Mouse (Mus musculus) midbrain, embryonic 12.5 days (tissue): ENCODE results near the gene Mrfap1. TPM values are rescaled to one million over a fixed set of nuclear protein-coding genes. Genes with fewer than 3 reads are reported as not detected.

Source experiments
- ATAC-seq: fragments of 200-750 bp; cut with Nextera tagmentation; 2 replicates; pipeline ENCODE4 v1.8.0; 2017; ENCODE audit warnings: low read depth, moderate TSS enrichment, moderate library complexity; ENCODE audit not compliant: low FRiP score
- H3K27ac ChIP-seq: fragments of 300-500 bp; sonication (generic); replicated peaks from 2 replicates; pipeline ENCODE4 v1.5.1; 2016; ENCODE audit warnings: mild to moderate bottlenecking
- H3K27me3 ChIP-seq: fragments of 300-500 bp; sonication (generic); 2 replicates; pipeline ENCODE4 v1.6.1; 2016; ENCODE audit warnings: mild to moderate bottlenecking
- H3K36me3 ChIP-seq: fragments of 300-500 bp; sonication (generic); 2 replicates; pipeline ENCODE4 v1.6.1; 2016
- H3K4me1 ChIP-seq: fragments of 300-500 bp; sonication (generic); 2 replicates; pipeline ENCODE4 v1.6.1; 2016
- H3K4me2 ChIP-seq: fragments of 300-500 bp; sonication (generic); replicated peaks from 2 replicates; pipeline ENCODE4 v1.6.1; 2016; ENCODE audit warnings: mild to moderate bottlenecking, moderate library complexity
- H3K4me3 ChIP-seq: fragments of 300-500 bp; sonication (generic); 2 replicates; pipeline ENCODE4 v1.5.1; 2016; ENCODE audit warnings: mild to moderate bottlenecking
- H3K9ac ChIP-seq: fragments of 300-500 bp; sonication (generic); replicated peaks from 2 replicates; pipeline ENCODE4 v1.6.1; 2016; ENCODE audit warnings: mild to moderate bottlenecking, moderate library complexity
- H3K9me3 ChIP-seq: fragments of 300-500 bp; sonication (generic); 2 replicates; pipeline ENCODE4 v1.6.1; 2016; ENCODE audit warnings: mild to moderate bottlenecking
- WGBS: fragments of 180-500 bp; shearing (Covaris S2); methylation state at CpG from one replicate; pipeline ENCODE4 v1.1.7; 2016; 5-methylcytosine and 5-hydroxymethylcytosine counted together
- polyA plus RNA-seq: library from polyadenylated mRNA; unstranded; fragments of >200 nt; fragmentation: Nextera tagmentation; extraction: Ambion mirVana; gene quantifications from 2 replicates; pipeline ENCODE4 v1.2.1, GENCODE M21; 2016

Mrfap1 gene
- polyA plus RNA-seq, 1 experiment from 2014 or later = 455 TPM

DNA sequence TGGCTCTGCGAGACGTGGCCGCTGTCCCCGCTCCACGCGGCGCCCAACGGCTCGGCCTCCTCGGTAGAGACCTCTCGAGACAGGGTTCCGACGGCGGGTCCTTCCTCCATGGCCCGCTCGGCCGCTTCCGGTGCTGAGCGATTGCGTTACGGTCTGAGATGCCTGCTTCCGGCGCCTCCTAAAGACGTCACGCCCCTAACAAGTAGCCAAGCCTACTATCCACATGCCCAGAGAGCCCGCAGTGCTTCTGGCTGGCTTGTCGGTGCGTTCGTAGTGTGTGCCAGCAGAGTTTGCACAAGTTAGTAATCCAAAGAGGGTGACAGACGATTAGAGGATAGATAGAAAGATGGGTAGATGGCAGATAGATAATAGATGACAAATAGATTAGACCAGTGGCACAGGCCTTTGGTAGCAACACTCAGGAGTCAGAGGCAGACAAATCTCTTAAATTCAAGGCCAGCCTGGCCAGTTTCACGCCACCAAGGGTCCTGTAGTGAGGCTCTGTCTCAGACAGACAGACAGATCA is 48.0 kb downstream of the Mrfap1 start, which contains the start of gene Bloc1s4:
TSS of gene Bloc1s4 (minus strand) at position 115 of the 526 bp plus-strand sequence.
- Histone ChIP-seq H3K9me3 (no peaks in the 10 kb centered on the region), H3K4me1 (peaks cover 20% of the 10 kb centered on the region), H3K27ac (0 out of 2 replicates have a peak within 1 kb of the TSS, but pooled peaks have one; percentile 12), H3K27me3 (peaks cover 11% of the 10 kb centered on the region), H3K4me2 (peak within 1 kb of the TSS; percentile 99), H3K36me3 (no peaks in the 10 kb centered on the region), H3K9ac (peak within 1 kb of the TSS; percentile 87), H3K4me3 (peak within 1 kb of the TSS; percentile 75)
- peak; percentile 92 for ATAC-seq
- WGBS = 4% methylated on average over 31 of the region's 31 CpGs

DNA sequence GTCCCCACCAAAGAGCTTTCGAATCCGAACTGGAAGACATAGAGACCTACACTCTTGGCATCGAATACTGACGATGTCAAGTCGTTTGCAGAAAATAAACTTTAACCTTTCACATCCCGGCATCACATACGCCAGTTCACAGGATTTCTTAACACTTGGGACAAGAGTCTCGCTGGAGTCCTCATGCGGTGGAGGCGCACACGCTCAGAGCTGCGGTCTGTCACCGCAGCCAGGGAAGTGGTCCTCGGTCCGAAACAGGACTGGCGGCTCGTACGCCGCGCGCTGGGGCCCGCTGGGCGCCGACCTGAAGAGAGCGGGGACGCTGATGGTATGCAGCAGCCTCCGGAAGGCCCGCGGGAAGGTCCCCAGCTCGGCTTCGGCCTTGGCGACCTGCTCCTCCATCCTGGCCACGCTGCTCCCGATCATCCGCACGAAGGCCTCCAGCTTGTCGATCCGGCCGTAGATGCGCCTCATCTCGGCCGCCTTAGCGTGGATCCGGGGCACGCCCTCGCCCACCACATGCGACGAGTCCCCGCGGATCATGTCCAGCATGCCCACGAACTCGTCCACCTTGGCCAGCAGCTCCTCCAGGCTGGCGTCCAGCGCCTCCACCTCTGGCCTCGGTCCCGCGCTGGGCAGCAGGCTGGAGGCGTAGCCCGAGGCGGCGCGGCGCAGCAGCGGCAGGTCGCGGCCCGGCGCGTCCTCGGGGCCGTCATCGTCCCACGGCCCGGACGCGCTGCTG is 48.6 kb downstream of the Mrfap1 start:
- Histone ChIP-seq H3K4me1 (peaks cover 20% of the 10 kb centered on the region), H3K4me2 (peak overlapping the region; percentile 99), H3K4me3 (peak overlapping the region; percentile 75), H3K36me3 (no peaks in the 10 kb centered on the region), H3K9me3 (no peaks in the 10 kb centered on the region), H3K27ac (0 out of 2 replicates have a peak overlapping the region, but pooled peaks have one; percentile 12), H3K9ac (peak overlapping the region; percentile 87), H3K27me3 (peaks cover 8% of the 10 kb centered on the region)
- ATAC-seq = peak; percentile 81
- 4% methylated on average over 66 of the region's 76 CpGs for whole genome bisulfite sequencing

DNA sequence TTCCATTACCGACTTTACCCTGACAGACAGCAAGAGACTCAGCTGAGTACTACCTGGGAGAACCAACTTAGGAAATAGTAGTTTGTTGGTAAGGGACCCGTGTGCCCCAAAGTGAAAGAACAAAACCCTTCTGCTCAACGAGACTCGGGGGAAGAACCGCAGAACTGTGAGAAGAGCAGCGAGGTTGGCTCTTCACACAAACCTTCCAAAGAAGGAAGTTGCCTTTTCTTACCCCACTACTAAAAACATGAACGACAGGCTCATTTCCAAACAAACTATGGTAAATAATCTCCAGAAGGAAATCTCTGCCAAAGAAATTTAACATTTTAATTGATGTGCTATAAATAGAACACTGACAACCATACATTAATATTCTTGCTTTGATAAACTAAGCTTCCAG is 49.5 kb downstream of the Mrfap1 start:
- H3K4me3 ChIP-seq = peak overlapping the region; percentile 75
- H3K4me2 ChIP-seq = peak overlapping the region; percentile 99
- WGBS = 90% methylated on average over 7 of the region's 7 CpGs
- H3K36me3 ChIP-seq = no peaks in the 10 kb centered on the region
- H3K27me3 ChIP-seq = 0 out of 2 replicates have a peak, but pooled peaks cover under 1% of the 10 kb centered on the region
- no peaks in the 10 kb centered on the region for H3K9me3 ChIP-seq
- ATAC-seq = no peak
- H3K4me1 ChIP-seq = peaks cover 20% of the 10 kb centered on the region
- no peak overlapping the region for H3K27ac ChIP-seq
- H3K9ac ChIP-seq = no peak overlapping the region

Other genes starting within 250 kb of the Mrfap1 start
- gene Tbc1d14, start 203.5 kb downstream of the Mrfap1 start, polyA plus RNA-seq = 52.5 and 52.7 TPM in 2 replicates
- gene D5Ertd579e, start 100.7 kb downstream of the Mrfap1 start, polyA plus RNA-seq = 44.6 and 50.3 TPM in 2 replicates
- 26.6 and 29.1 TPM in 2 replicates for gene Bloc1s4, start 48.1 kb downstream of the Mrfap1 start, polyA plus RNA-seq
- gene Man2b2, start 33.9 kb upstream of the Mrfap1 start, polyA plus RNA-seq = 14.0 and 14.4 TPM in 2 replicates
- 3.2 and 3.3 TPM in 2 replicates for gene Ppp2r2c, start 71.7 kb upstream of the Mrfap1 start, polyA plus RNA-seq
- 7.2 and 7.9 TPM in 2 replicates for gene Wfs1, start 192.4 kb upstream of the Mrfap1 start, polyA plus RNA-seq